In genomic region chr10:77587091-77587775, GRCm38 (mm10) we compare ENCODE assay signal across 20 mouse cellular contexts. TPM values are rescaled to one million over a fixed set of nuclear protein-coding genes. Genes with fewer than 3 reads are reported as not detected.
DNase-seq lines count a peak whose midpoint lies in the region; ATAC-seq lines count a peak whose summit lies in the region.
"Had no signal": no experiment of that assay in that cellular context is flagged by ENCODE, and none has a peak within 500 bp of the region (broad histone marks: within the 10 kb centered on the region; RNA-seq: fewer than 3 reads in every experiment).

No protein-coding gene starts in this region.

- H3K27ac ChIP-seq in heart, embryonic 13.5 days (replicated peaks) = no peak overlapping the region
- peak overlapping the region; percentile 43; the same call in 1 of the 2 replicates for H3K27ac ChIP-seq in liver, embryonic 13.5 days
- H3K27ac ChIP-seq: lung, embryonic 15.5 days had no signal

- H3K9me3 ChIP-seq in heart, embryonic 13.5 days = no peaks in the 10 kb centered on the region
- no peaks in the 10 kb centered on the region for H3K9me3 ChIP-seq in liver, embryonic 13.5 days (replicated peaks)
- H3K9me3 ChIP-seq: lung, embryonic 15.5 days had no signal

- H3K4me3 ChIP-seq in heart, embryonic 13.5 days = no peak overlapping the region
- H3K4me3 ChIP-seq in liver, embryonic 13.5 days (replicated peaks) = no peak overlapping the region
- H3K4me3 ChIP-seq: lung, embryonic 15.5 days; myocyte had no signal

- no peak overlapping the region for H3K4me2 ChIP-seq in heart, embryonic 13.5 days
- no peak overlapping the region for H3K4me2 ChIP-seq in liver, embryonic 13.5 days
- H3K4me2 ChIP-seq: lung, embryonic 15.5 days had no signal

- peak overlapping the region; percentile 28; the same call in 1 of the 2 replicates for H3K9ac ChIP-seq in heart, embryonic 13.5 days
- H3K9ac ChIP-seq in liver, embryonic 13.5 days = 0 out of 2 replicates have a peak overlapping the region, but pooled peaks have one; percentile 3
- H3K9ac ChIP-seq: lung, embryonic 15.5 days had no signal

- H3K27me3 ChIP-seq in heart, embryonic 13.5 days (replicated peaks) = no peaks in the 10 kb centered on the region
- no peaks in the 10 kb centered on the region for H3K27me3 ChIP-seq in liver, embryonic 13.5 days
- H3K27me3 ChIP-seq: CH12.LX; lung, embryonic 15.5 days had no signal

- H3K36me3 ChIP-seq in heart, embryonic 13.5 days = peaks cover 54% of the 10 kb centered on the region
- peaks cover 61% of the 10 kb centered on the region for H3K36me3 ChIP-seq in liver, embryonic 13.5 days

- DNase-seq in heart, postnatal 14 days = no peak
- DNase-seq in liver, embryonic 13.5 days = no peak
- DNase-seq in liver = no peak
- DNase-seq in kidney, adult 9 months = peak; percentile 74
- peak; percentile 53 to 67 for DNase-seq in kidney, postnatal 36 days
- DNase-seq: cerebellum, postnatal 10 days; heart, postnatal 36 days; layer of hippocampus, postnatal 36 days; right cerebral cortex, postnatal 4 days; thymus, postnatal 14 days had no signal

- no peak for ATAC-seq in heart, embryonic 13.5 days (ENCODE audit: extremely low read depth, insufficient number of reproducible peaks, low FRiP score, low TSS enrichment)
- ATAC-seq in liver, embryonic 13.5 days (ENCODE audit: low read depth) = no peak
- no peak for ATAC-seq in megakaryocyte progenitor cell, adult 5-6 weeks (replicated peaks; ENCODE audit: poor library complexity)
- ATAC-seq: activated CD4-positive, CD25-positive, alpha-beta regulatory T cell, adult 4 months; inflammation-experienced regulatory T-cells, adult 6 months had no signal

- 91% methylated on average over 6 of the region's 6 CpGs for WGBS in heart, embryonic 13.5 days
- WGBS in liver, embryonic 13.5 days (ENCODE audit: insufficient replicate concordance) = 82% methylated on average over 6 of the region's 6 CpGs

- H3K4me1 ChIP-seq in heart, embryonic 13.5 days = peaks cover 75% of the 10 kb centered on the region
- peaks cover 87% of the 10 kb centered on the region for H3K4me1 ChIP-seq in liver, embryonic 13.5 days (replicated peaks)

- intact Hi-C loops in heart, postnatal 14 days (cut with DNase I) = no loop called here

RNA-seq across cellular contexts. Expression of gene Pttg1ip, which starts 5.7 kb away (rescaled TPM):
- polyA plus RNA-seq in heart, embryonic 13.5 days (2015; fragmentation: Nextera tagmentation; extraction: Ambion mirVana) = 103 and 110 TPM in 2 replicates
- 100 to 1,000 TPM; 128 to 132 TPM for total RNA-seq in heart, postnatal 14 days (2021)
- polyA plus RNA-seq in liver, embryonic 13.5 days (2015; fragmentation: Nextera tagmentation; extraction: Ambion mirVana) = 64.1 and 73.2 TPM in 2 replicates
- total RNA-seq in megakaryocyte progenitor cell, adult 5-6 weeks (2015) = 54.1 and 60.0 TPM in 2 replicates
- total RNA-seq in megakaryocyte progenitor cell, adult 5-6 weeks (2017) = 31.8 and 37.6 TPM in 2 replicates

RNA-seq across cellular contexts. Expression of gene Sumo3, which starts 18.7 kb away (rescaled TPM):
- 171 and 186 TPM in 2 replicates for polyA plus RNA-seq in heart, embryonic 13.5 days (2015; fragmentation: Nextera tagmentation; extraction: Ambion mirVana)
- total RNA-seq in heart, postnatal 14 days (2021) = 10 to 100 TPM; 53.7 to 61.6 TPM
- polyA plus RNA-seq in liver, embryonic 13.5 days (2015; fragmentation: Nextera tagmentation; extraction: Ambion mirVana) = 118 and 127 TPM in 2 replicates
- total RNA-seq in megakaryocyte progenitor cell, adult 5-6 weeks (2015) = 34.5 and 38.8 TPM in 2 replicates
- 187 and 212 TPM in 2 replicates for total RNA-seq in megakaryocyte progenitor cell, adult 5-6 weeks (2017)

RNA-seq across cellular contexts. Expression of gene Gm49325, which starts 18.8 kb away (rescaled TPM):
- polyA plus RNA-seq in heart, embryonic 13.5 days (2015; fragmentation: Nextera tagmentation; extraction: Ambion mirVana) = 2.8 TPM in 1 of 2 replicates, not detected in the other
- 10 to 100 TPM in 1 of 2 experiments, 1 to 10 TPM in 1; 7.6 to 12.7 TPM for total RNA-seq in heart, postnatal 14 days (2021)
- 1.1 and 5.3 TPM in 2 replicates for polyA plus RNA-seq in liver, embryonic 13.5 days (2015; fragmentation: Nextera tagmentation; extraction: Ambion mirVana)
- not detected in 2 replicates for total RNA-seq in megakaryocyte progenitor cell, adult 5-6 weeks (2015)
- total RNA-seq in megakaryocyte progenitor cell, adult 5-6 weeks (2017) = 1.1 TPM in 1 of 2 replicates, not detected in the other
- total RNA-seq: granulocyte monocyte progenitor cell, adult 5-6 weeks had no signal
- polyA plus RNA-seq: limb, embryonic 11.5 days; stomach, embryonic 14.5 days had no signal

RNA-seq across cellular contexts. Expression of gene Ube2g2, which starts 34.8 kb away (rescaled TPM):
- 78.6 and 81.9 TPM in 2 replicates for polyA plus RNA-seq in heart, embryonic 13.5 days (2015; fragmentation: Nextera tagmentation; extraction: Ambion mirVana)
- 10 to 100 TPM; 59.2 to 60.6 TPM for total RNA-seq in heart, postnatal 14 days (2021)
- 47.2 and 50.1 TPM in 2 replicates for polyA plus RNA-seq in liver, embryonic 13.5 days (2015; fragmentation: Nextera tagmentation; extraction: Ambion mirVana)
- 22.8 and 25.1 TPM in 2 replicates for total RNA-seq in megakaryocyte progenitor cell, adult 5-6 weeks (2015)
- 30.4 and 34.2 TPM in 2 replicates for total RNA-seq in megakaryocyte progenitor cell, adult 5-6 weeks (2017)

RNA-seq across cellular contexts. Expression of gene Itgb2, which starts 57.2 kb away (rescaled TPM):
- polyA plus RNA-seq in heart, embryonic 13.5 days (2015; fragmentation: Nextera tagmentation; extraction: Ambion mirVana) = 1.5 and 1.6 TPM in 2 replicates
- total RNA-seq in heart, postnatal 14 days (2021) = 1 to 10 TPM; 5.4 to 9.0 TPM
- 10.3 and 10.7 TPM in 2 replicates for polyA plus RNA-seq in liver, embryonic 13.5 days (2015; fragmentation: Nextera tagmentation; extraction: Ambion mirVana)
- 37.2 and 37.9 TPM in 2 replicates for total RNA-seq in megakaryocyte progenitor cell, adult 5-6 weeks (2015)
- total RNA-seq in megakaryocyte progenitor cell, adult 5-6 weeks (2017) = 35.1 and 42.0 TPM in 2 replicates

Comparison
In these comparisons a context has a peak if more than half of its experiments do, and no peak if none do; other contexts are left out.
1. DNase-seq: peak in kidney, adult 9 months (single experiment) and kidney, postnatal 36 days (2 of 2); none in heart, postnatal 14 days (0 of 2), liver, embryonic 13.5 days (single experiment) and liver (single experiment).
2. RNA of gene Gm49325, which starts 18.8 kb away (total RNA-seq): 7.6 to 12.7 TPM in heart, postnatal 14 days; 1.1 TPM in megakaryocyte progenitor cell, adult 5-6 weeks; every median in the first group is over 4 times any median in the second.